Mouse (Mus musculus) liver, embryonic 14.5 days (tissue): Measurements from ENCODE around the gene Slbp. TPM values are rescaled to one million over a fixed set of nuclear protein-coding genes. Genes with fewer than 3 reads are reported as not detected.

Experiments used
- ATAC-seq: fragments of 200-750 bp; cut with Nextera tagmentation; 2 replicates; pipeline ENCODE4 v1.8.0; 2017; ENCODE audit warnings: moderate number of reproducible peaks, mild to moderate bottlenecking, moderate library complexity; ENCODE audit not compliant: insufficient read depth
- DNase-seq, 3 experiments: peaks; one replicate each; pipeline ENCODE4 v3.0.0-alpha.2; 2012 to 2013; ENCODE audit warnings: low read depth in 3 of 3, low spot score in 3 of 3
- H3K27ac ChIP-seq: fragments of 300-500 bp; sonication (generic); 2 replicates; pipeline ENCODE4 v1.5.1; 2014; ENCODE audit warnings: moderate library complexity, mild to moderate bottlenecking, control low read depth, inconsistent platforms
- H3K27me3 ChIP-seq: fragments of 300-500 bp; sonication (generic); 2 replicates; pipeline ENCODE4 v1.6.1; 2014; ENCODE audit warnings: mild to moderate bottlenecking, low read length, moderate library complexity; ENCODE audit not compliant: control insufficient read depth, insufficient read depth
- H3K36me3 ChIP-seq: fragments of 300-500 bp; sonication (generic); replicated peaks from 2 replicates; pipeline ENCODE4 v1.6.1; 2014; ENCODE audit warnings: low read depth; ENCODE audit not compliant: control insufficient read depth, insufficient read depth
- H3K4me1 ChIP-seq, 2 experiments: fragments of 200-500 bp in 1 of 2; fragments of 300-500 bp in 1 of 2; sonication (generic) in 1 of 2; replicated peaks; 2 replicates each; pipeline ENCODE4 v1.6.1; 2012 to 2014; ENCODE audit warnings: antibody characterized with exemption in 1 of 2, inconsistent platforms in 1 of 2, low read length in 1 of 2; ENCODE audit not compliant: control insufficient read depth in 2 of 2, insufficient read depth in 2 of 2
- H3K4me2 ChIP-seq: fragments of 300-500 bp; sonication (generic); 2 replicates; pipeline ENCODE4 v1.6.1; 2014; ENCODE audit warnings: low read depth, mild to moderate bottlenecking, control low read depth, moderate library complexity
- H3K4me3 ChIP-seq, 2 experiments: fragments of 200-500 bp in 1 of 2; fragments of 300-500 bp in 1 of 2; sonication (generic) in 1 of 2; 2 replicates each; pipeline ENCODE4 v1.5.1; 2012 to 2014; ENCODE audit warnings: low read depth in 2 of 2, low read length in 2 of 2, mild to moderate bottlenecking in 2 of 2, control low read depth in 1 of 2, inconsistent platforms in 1 of 2, moderate library complexity in 1 of 2; ENCODE audit not compliant: insufficient read depth in 1 of 2
- H3K9ac ChIP-seq: fragments of 300-500 bp; sonication (generic); replicated peaks from 2 replicates; pipeline ENCODE4 v1.6.1; 2014; ENCODE audit warnings: mild to moderate bottlenecking, control low read depth, moderate library complexity
- H3K9me3 ChIP-seq: fragments of 300-500 bp; sonication (generic); 2 replicates; pipeline ENCODE4 v1.6.1; 2016; ENCODE audit warnings: low read length, mixed read lengths; ENCODE audit not compliant: control insufficient read depth
- CTCF ChIP-seq: IDR thresholded peaks from 2 replicates; pipeline ENCODE4 v1.5.1; 2016; ENCODE audit warnings: antibody characterized with exemption, low read depth, control low read depth
- EP300 ChIP-seq: IDR thresholded peaks from 2 replicates; pipeline ENCODE4 v1.6.1; 2016; ENCODE audit warnings: antibody characterized with exemption, low read depth
- WGBS: fragments of 180-500 bp; shearing (Covaris S2); extraction: QIAGEN DNeasy Blood & Tissue Kit; methylation state at CpG from one replicate; pipeline ENCODE4 v1.1.7; 2014; ENCODE audit not compliant: insufficient replicate concordance; 5-methylcytosine and 5-hydroxymethylcytosine counted together
- polyA plus RNA-seq, 2 experiments: library from polyadenylated mRNA; depleted of rRNA in 1 of 2; stranded (reverse) in 1 of 2; unstranded in 1 of 2; fragments of >200 nt; fragmentation: Nextera tagmentation in 1 of 2; extraction: Ambion mirVana in 1 of 2; gene quantifications; 2 replicates each; pipeline versions ENCODE4 v1.2.1 to v1.2.3; 2012 to 2014

Slbp gene
- polyA plus RNA-seq, 2 experiments, result 155 to 290 TPM

DNA sequence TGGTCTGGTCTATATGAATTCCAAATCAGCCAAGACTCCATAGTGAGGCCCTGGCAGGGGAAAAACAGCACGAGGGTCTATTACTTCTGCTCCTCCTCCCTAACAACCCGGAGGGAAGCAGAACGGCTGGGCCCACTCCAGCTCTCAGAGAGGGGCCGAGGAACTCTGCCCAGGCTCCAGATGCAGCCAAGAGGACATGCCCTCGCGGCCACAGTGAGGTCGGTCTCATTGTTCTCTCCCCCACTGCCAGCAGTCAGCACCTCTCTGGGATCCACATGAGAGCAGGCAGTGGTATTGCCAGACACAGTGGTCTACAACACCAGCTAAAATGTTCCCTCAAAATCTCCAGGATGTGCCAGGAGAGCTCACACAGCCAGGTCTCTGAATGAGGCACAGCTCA lies 45.7 kb downstream of the Slbp start:
- no peak overlapping the region for H3K9ac ChIP-seq

DNA sequence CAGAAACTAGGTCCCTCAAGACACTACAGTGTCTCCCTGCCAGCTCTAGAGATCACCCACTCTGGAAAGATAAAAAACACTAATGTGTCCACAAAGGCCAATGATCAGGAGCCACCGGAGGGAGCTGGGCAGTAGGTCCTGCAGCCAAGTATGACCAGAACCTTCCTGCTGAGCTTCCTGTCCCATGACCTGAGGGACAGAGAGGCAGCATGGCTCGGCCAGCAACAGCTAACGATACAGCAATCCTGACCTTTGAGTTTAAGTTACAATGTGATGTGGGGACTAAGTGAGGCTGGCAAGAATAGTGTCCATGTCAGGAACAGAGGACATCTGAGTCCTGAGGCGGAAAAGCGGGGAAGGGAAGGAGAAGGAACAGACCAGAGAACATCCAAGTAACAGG lies 47.1 kb downstream of the Slbp start:
- no peak overlapping the region for H3K4me3 ChIP-seq
- no peaks in the 10 kb centered on the region for H3K9me3 ChIP-seq
- peaks cover 4% of the 10 kb centered on the region; the same call in 1 of the 2 replicates for H3K36me3 ChIP-seq
- no peak overlapping the region for H3K4me2 ChIP-seq
- DNase-seq, result no peak
- H3K9ac ChIP-seq, result no peak overlapping the region
- no peak overlapping the region for H3K27ac ChIP-seq
- no peaks in the 10 kb centered on the region for H3K27me3 ChIP-seq
- ATAC-seq, result no peak
- TF ChIP-seq EP300, result no peak
- no peak for TF ChIP-seq CTCF
- H3K4me1 ChIP-seq, result no peaks in the 10 kb centered on the region
- 67% methylated on average over 5 of the region's 5 CpGs for WGBS

More for the DNA sequence above, 45.7 kb downstream of the Slbp start:
- H3K9me3 ChIP-seq, result no peaks in the 10 kb centered on the region
- peaks cover 4% of the 10 kb centered on the region; the same call in 1 of the 2 replicates for H3K36me3 ChIP-seq
- no peaks in the 10 kb centered on the region for H3K27me3 ChIP-seq
- no peak overlapping the region for H3K27ac ChIP-seq
- H3K4me2 ChIP-seq, result no peak overlapping the region
- 73% methylated on average over 7 of the region's 7 CpGs for WGBS
- no peaks in the 10 kb centered on the region for H3K4me1 ChIP-seq
- H3K4me3 ChIP-seq, result no peak overlapping the region
- DNase-seq (no peak), ATAC-seq (no peak)
- TF ChIP-seq EP300 (no peak), CTCF (no peak)

DNA sequence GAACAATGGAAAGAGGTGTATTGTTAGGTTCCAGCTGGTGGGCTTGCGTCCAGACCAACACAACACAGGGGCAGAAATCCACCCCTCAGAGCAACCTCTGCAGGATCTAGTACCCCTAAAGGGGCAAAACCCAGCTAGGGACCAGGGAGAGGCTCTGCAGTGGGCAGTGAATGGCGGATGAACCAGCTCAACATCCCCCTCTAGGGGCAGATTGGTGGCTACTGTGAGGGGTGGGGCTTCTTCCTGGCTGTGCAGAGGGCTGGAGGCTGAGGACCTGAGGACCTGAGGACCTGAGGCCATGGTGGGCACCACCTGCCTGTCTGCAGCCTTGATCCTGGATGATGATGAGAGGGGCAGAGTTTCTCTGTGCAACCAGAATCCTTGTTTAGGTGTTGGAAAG lies 58.8 kb downstream of the Slbp start:
- WGBS, result 39% methylated on average over 2 of the region's 2 CpGs
- DNase-seq, result no peak
- no peak for TF ChIP-seq EP300
- TF ChIP-seq CTCF, result peak; percentile 66
- no peaks in the 10 kb centered on the region for H3K27me3 ChIP-seq
- no peaks in the 10 kb centered on the region for H3K36me3 ChIP-seq
- H3K4me3 ChIP-seq, result no peak overlapping the region
- ATAC-seq, result no peak
- H3K27ac ChIP-seq, result no peak overlapping the region
- H3K4me1 ChIP-seq, result no peaks in the 10 kb centered on the region
- H3K9me3 ChIP-seq, result no peaks in the 10 kb centered on the region
- H3K9ac ChIP-seq, result no peak overlapping the region
- no peak overlapping the region for H3K4me2 ChIP-seq

DNA sequence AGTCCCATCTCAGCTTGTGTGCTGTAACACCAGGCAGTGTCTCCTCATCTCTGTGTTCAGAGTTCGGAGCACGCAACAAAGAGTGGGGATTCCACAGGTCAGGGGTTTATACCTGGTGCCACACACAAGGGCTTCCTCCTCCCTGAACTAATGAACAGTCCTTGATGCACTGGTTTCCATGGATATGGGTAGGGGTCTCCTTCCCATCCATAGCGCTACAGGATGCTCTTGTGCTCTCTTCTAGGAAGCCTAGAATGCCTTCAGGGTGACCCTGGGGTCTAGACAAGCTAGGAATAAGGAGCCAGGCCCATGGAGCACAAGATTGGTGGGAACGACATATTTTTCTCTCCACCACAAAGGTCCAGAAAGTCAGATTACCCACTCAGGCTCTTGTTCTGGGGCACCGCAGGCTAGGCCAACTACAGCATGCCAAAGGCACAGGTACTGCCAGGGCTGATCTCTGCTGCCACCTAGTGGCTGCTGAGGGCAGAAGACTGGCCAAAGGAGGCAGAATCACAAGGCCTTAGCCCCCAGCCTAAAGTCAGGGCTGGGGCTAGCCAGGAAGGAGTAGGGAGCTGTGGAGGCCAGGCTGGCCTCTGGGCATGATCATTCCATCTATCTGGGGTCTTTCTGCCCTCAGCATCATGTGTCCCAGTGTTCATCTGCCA lies 63.0 kb downstream of the Slbp start:
- DNase-seq (peak; percentile 30 to 41 (median 37)), ATAC-seq (no peak)
- WGBS, result 54% methylated on average over 5 of the region's 5 CpGs
- Histone ChIP-seq H3K27me3 (no peaks in the 10 kb centered on the region), H3K4me3 (no peak overlapping the region), H3K4me2 (no peak overlapping the region), H3K9ac (no peak overlapping the region), H3K4me1 (no peaks in the 10 kb centered on the region), H3K36me3 (no peaks in the 10 kb centered on the region), H3K27ac (no peak overlapping the region), H3K9me3 (no peaks in the 10 kb centered on the region)
- peak; percentile 99 for TF ChIP-seq CTCF
- TF ChIP-seq EP300, result no peak

DNA sequence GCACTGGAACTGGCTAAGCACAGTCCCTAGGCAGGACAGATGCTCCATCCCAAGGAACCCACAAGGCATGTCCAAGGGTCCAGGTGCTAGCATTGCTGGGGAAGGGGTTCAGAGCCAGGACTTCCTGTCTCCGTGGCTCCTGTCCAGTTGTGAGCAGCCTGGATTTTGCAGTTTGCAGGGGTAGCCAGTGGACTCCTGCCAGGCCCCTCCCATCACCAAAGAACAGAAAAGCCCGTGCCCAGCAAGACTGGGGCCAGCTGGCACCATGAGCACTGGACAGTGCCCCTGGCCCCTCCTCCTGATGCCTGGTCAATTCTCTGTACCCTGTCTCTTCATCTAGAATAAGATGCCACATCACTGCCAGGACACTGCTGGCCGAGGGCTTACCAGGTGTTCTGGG lies 64.3 kb downstream of the Slbp start:
- TF ChIP-seq CTCF (no peak), EP300 (no peak)
- H3K4me3 ChIP-seq, result no peak overlapping the region
- H3K9me3 ChIP-seq, result no peaks in the 10 kb centered on the region
- H3K36me3 ChIP-seq, result no peaks in the 10 kb centered on the region
- H3K27ac ChIP-seq, result no peak overlapping the region
- H3K9ac ChIP-seq, result no peak overlapping the region
- H3K27me3 ChIP-seq, result no peaks in the 10 kb centered on the region
- no peaks in the 10 kb centered on the region for H3K4me1 ChIP-seq
- WGBS, result 42% methylated on average over 3 of the region's 3 CpGs
- no peak overlapping the region for H3K4me2 ChIP-seq
- ATAC-seq (no peak), DNase-seq (no peak)
